Mouse (Mus musculus): ENCODE measurements around the gene Uck1.

Gene Uck1

GRCm38 (mm10) chr2:32218541-32219334 lies 41.2 kb downstream of the Uck1 start:
- DNase-seq: no peak

DNA sequence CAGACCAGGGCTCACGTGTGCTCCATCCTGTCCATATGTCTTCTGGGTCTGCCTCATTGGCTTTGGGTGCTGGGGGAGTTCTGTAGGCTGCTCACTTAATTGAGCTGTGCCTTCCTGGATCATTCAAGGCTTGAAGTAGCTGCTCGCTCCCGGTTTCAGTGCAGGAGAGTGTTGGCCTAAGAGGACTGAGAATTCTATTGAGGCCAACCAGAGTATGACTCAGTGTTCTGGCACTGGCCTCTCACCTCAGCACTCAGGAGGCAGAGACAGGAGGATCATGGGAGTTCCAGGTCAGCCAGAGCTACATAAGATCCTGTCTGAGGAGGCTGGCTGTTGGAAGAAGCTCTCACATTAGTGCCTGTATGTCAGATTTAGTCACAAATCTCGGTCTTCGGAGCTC lies 41.8 kb downstream of the Uck1 start:
- DNase-seq: no peak

DNA sequence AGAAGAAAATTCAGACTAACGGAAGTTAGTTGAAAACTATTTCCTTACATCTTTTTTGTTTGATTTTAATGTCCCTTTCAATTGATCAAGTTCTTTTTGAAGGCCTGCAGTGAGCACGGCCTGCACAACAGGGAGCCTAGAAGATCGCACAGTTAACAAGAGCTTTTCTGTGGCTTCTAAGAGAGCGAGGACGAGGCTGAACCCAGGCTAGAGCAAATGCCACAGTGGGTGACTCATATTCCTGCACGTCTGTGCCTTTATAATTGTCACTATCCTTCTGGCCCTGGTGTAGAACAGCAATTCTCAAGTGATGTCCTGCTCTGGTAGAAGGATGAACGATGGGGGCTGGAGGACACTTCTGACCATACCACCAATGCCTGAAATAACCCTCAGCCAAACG lies 42.3 kb downstream of the Uck1 start:
- DNase-seq: no peak

GRCm38 (mm10) chr2:32216506-32216905 lies 43.5 kb downstream of the Uck1 start:
- DNase-seq: no peak

DNA sequence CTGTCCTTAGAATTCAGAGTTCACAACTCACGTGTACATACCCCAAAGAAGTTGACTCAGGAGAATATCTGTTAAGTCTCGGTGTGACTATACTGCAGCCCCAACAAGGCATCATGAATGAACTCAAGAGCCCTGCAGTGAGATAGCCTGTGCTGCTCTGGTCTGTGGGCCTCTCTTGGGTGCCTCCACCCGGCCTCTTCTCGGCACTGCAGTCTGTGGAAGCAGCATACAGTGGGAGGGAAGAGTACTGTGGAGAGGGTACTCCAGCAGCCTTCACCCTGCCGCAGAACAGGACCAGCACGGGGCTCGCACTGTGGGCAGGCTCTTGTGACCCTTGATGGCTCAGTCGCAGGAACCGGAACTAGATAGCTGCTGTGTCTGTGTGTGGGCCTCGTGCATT lies 44.4 kb downstream of the Uck1 start:
- DNase-seq: no peak

GRCm38 (mm10) chr2:32213000-32213399 lies 47.0 kb downstream of the Uck1 start:
- DNase-seq: peak; percentile 47 to 56

- peak in 1 of 2 experiments; percentile 53 for DNase-seq
Measured at GRCm38 (mm10) chr2:32211689-32212088, 48.3 kb downstream of the Uck1 start.

DNA sequence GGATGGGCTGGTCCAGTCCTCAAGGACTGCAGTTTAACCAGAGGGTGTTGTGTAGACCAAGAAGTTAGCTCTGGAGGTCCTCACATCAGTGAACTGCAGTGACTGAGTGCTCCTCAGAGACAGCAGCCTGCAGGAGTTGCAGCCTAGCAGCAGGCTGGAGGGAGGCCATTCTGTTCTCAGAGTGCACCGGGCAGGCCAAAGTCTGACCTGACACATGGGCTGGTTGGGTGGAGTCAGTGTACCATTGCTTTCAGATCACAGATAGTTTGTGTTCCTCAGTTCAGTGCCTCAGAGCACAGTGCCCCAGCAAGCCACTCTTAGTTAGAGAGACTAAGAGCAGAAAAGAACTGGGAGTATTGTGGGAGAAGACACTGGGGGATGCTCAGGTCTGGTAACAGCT lies 52.3 kb downstream of the Uck1 start:
- no peak for DNase-seq

Data from cerebellum, postnatal 14 days (tissue).